Mouse (Mus musculus) monocyte, adult 2 months (primary cell): ENCODE measurements around the gene Dzip3.
A peak's percentile ranks its signal among the peaks of the same experiment; 100 is the strongest.

Experiments used
- DNase-seq, 2 experiments: peaks; one replicate each; pipeline ENCODE4 v3.0.0; 2022; ENCODE audit warnings: low spot score in 2 of 2, low read depth in 1 of 2

Dzip3 gene

GRCm38 (mm10) chr16:48993559-48994342 is at the start of gene Dzip3, which contains the start of gene Cip2a:
TSS of gene Dzip3 (minus strand) at chr16:48994165.
TSS of gene Cip2a (plus strand) at chr16:48994185.
- DNase-seq, result peak; percentile 62 to 76

DNA sequence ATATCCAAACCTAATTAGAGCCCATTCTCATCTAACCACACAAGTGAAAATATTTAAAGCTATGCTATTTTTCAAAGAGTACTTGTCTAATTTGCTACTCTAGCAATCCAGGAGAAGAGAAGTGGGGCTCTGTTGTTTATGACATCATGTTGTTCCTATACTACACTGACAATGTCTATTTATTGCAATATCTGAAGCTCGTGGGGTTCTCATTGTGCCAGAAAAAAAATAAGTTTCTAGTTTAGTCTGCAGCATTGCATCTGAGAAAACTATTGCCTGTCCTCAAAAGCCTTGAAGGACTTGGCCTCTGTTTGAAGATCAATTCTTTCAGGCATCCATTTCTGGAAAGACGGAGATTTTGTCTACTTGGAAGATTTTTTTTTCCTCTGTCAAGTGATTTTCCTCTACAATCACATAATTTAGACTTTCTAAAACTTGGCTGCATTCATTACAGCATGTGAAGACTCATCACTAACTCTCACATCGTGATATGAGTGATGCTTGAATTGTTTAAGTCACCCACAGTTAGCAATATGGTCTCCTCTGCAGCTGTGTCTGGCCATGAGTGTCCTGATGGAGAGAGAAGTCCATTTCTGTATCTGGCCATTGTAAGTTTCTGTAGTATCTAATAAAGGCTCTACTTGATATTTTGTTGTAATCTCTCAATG is 46.7 kb upstream of the Dzip3 start:
- no peak for DNase-seq

GRCm38 (mm10) chr16:49037771-49038170 is 43.8 kb upstream of the Dzip3 start:
- DNase-seq, result no peak

GRCm38 (mm10) chr16:49035852-49036251 is 41.9 kb upstream of the Dzip3 start:
- no peak for DNase-seq

DNA sequence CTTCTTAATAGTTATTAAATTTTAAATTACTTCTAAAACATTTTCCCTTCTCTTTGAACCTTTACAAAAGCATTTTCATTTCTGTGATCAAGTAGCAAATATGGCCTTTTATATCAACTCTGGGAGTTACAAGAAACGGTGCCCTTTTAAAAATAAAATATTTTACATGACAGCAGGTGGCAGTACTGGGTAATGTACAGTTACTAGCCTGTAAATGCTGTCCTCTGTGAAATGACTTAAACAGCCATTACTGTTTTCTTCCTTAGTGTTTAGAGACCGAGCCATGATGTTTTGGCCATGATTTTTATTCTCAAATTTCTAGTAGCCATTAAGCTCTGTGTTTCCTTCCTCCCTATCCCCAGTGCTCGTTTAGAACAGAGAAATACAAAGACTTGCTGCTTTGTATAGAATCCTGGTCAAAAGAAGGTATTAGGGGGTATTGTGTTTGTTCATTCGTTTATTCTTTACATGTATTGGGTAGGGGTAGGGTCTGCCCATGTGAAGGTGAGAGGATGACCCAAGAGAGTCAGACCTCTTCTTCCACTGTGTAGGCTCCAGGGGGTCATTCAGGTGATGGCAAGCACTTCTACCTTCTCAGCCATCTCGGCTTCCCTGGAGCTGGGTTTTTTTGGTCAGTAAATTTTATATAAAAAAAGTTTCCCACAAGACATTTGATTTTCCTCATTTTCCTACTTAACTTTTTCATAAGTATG is 22.8 kb upstream of the Dzip3 start:
- DNase-seq, result no peak

- DNase-seq, result no peak
Observed at GRCm38 (mm10) chr16:49004151-49004550, 10.2 kb upstream of the Dzip3 start.

DNA sequence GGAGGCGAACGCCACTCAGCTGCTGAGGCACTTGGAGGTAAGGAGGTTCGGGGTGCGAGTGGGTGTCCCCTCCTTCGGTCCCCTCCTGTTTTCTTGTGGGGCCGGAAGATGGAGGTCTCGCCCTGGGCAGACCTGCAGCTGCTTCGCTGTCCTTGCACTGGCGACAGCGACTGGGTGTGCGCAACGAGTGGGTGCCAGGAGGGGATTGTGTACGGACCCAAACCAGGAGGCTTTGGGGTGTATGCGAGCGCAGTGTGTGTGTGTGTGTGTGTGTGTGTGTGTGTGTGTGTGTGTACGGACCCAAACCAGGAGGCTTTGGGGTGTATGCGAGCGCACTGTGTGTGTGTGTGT is 353 bp upstream of the Dzip3 start:
- no peak for DNase-seq

- no peak for DNase-seq
Observed at GRCm38 (mm10) chr16:48993231-48993558, 770 bp downstream of the Dzip3 start.

DNA sequence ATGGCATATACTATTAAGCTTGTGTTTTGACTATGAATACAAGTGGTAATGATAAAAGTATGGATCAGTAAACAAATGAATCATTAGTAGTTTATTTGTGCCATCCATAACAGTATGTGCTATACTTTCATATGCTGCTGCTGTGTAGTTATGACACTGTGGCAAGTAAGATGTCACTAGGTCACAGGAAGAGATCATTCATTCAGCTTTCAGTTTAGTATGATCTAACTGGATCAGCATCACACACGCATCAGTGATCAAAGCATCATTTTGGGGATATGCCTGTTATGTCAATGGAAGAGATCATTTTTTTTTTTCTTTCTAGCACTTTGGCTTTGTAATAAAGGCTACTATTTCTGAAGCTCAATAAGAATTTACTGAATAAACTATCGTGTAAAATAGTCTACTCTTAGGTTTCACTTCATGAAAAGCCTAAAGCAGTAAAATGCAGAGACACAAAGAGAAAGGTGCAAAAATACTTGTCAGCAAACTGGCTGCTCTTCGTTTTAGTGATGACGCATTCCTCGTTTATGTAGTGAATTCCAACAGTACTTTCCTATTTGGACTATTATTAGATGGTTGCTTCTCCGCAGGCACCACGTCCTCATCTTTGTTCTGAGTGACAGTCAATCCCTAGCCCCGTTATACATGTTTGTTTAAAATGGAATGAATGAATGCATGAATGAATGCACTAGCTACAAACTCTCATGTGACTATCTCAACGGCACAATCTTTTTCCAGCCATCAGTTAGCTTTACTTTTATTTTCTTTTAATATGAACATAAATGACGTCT is 1.3 kb downstream of the Dzip3 start:
- no peak for DNase-seq

- DNase-seq, result no peak
Observed at GRCm38 (mm10) chr16:48989700-48990099, 4.3 kb downstream of the Dzip3 start.

DNA sequence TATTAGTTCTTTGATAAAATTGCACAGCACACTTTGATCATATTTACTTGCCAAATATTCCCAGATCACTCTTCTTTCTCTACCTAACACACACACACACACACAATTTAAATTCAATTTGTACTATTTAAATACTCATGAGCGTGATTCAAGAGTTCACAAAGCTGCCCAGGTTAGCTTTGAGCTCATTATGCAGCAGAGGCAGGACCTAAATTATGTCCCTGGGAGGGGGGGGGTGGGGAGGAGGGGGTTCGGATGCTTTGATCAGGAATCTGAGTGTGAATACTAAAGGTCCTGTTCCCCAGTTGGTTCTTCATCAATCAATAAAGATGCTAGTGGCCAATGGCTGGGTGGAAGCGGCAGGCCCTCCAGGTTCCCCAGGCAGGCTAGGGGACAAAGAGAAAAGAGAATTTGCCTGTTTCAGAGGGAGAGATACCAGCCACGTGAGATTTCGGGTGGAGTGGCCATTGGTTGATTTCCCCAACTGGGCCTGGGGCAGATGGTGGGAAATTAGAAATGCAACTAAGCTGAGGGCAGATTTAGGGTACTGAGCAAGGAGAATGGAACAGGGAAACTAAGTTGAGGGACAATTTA is 8.8 kb downstream of the Dzip3 start:
- no peak for DNase-seq

DNA sequence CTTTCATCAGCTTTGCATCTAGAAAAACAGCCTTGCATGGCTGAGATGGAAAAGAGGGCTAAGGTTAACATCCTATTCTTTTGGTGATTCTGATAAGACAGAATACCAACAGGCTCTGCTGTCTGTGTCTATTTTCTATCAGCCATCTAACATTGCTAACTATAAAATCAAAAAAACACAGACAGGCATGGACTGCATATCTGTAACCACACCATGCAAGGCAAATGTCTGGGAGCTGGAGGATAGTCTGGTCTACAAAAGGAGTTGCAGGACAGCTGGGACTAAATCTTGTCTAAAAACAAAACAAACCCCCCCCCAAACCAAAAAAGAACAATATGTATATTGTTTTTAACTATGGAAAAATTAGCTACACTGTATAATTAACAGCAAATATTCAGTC is 14.0 kb downstream of the Dzip3 start:
- no peak for DNase-seq

DNA sequence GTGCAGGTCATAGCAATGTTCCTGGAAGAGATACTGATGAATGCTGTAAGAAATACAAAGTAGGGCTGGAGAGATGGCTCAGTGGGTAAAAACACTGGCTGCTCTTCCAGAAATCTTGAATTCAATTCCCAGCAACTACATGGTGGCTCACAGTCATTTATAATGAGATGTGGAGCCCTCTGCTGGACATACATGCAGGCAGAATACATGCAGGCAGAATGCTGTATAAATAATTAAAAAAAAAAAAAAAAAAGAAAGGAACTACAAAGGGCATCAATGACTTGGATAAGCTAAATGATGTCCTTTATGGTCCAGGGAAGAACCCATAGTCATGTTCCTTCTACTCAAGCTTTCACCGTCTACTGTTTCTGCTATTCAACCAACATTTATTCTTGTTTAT is 20.4 kb downstream of the Dzip3 start:
- no peak for DNase-seq

- DNase-seq, result no peak
Observed at GRCm38 (mm10) chr16:48972996-48973395, 21.0 kb downstream of the Dzip3 start.

GRCm38 (mm10) chr16:48941805-48942204 is 52.2 kb downstream of the Dzip3 start:
- DNase-seq, result no peak

GRCm38 (mm10) chr16:48923724-48924123 is 70.2 kb downstream of the Dzip3 start:
- DNase-seq, result no peak

GRCm38 (mm10) chr16:48913206-48913605 is 80.8 kb downstream of the Dzip3 start:
- no peak for DNase-seq

GRCm38 (mm10) chr16:48911184-48911583 is 82.8 kb downstream of the Dzip3 start:
- no peak for DNase-seq

GRCm38 (mm10) chr16:48899868-48900267 is 94.1 kb downstream of the Dzip3 start:
- no peak for DNase-seq

DNA sequence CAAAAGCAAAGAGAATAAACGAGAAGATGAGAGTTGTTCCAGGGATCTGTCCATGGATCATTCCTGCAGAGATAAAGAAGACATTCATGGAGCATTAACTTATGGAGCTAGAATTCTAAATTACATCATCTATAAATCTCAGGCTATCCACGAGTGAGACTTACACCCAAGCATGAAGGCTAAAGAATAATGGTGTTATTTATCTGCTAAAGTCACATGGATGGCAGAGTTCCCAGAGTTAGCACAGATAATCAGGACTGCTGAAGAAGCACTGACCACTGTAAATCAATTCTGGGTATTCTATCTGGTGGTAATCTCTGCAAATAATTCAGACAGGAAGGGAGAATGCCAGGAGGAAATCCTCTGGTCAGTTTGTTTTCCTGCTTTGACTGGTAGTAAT is 103.2 kb downstream of the Dzip3 start:
- DNase-seq, result no peak
